Mouse (Mus musculus) CH12F3 (cell line): ENCODE measurements at regions not wholly inside any gene's neighbourhood (a gene's known extent, or its start where the extent isn't known, plus 50 kb on each side); places are given as distances from the start of the nearest gene placed in this dataset.

Source experiments
- in situ Hi-C: fragments of 300-500 bp; cut with MboI; formaldehyde crosslinking; loops from 2 replicates; pipeline ENCODE4 v1.14.3; 2020; ENCODE audit warnings: low sequenced_read_pairs

GRCm38 (mm10) chr13:99099794-99100429, 84.7 kb upstream of the Zfp366 start:
- in situ Hi-C loops = no loop called here

- in situ Hi-C loops = no loop called here
Observed at GRCm38 (mm10) chr13:99099226-99099625, 85.4 kb upstream of the Zfp366 start.

GRCm38 (mm10) chr13:99097606-99098545, 86.7 kb upstream of the Zfp366 start:
- in situ Hi-C loops = no loop called here

GRCm38 (mm10) chr13:99096837-99097236, 87.8 kb upstream of the Zfp366 start:
- in situ Hi-C loops = no loop called here

- in situ Hi-C loops = no loop called here
Observed at GRCm38 (mm10) chr13:99095006-99095405, 89.6 kb upstream of the Zfp366 start.

GRCm38 (mm10) chr13:99094221-99094620, 90.4 kb upstream of the Zfp366 start:
- in situ Hi-C loops = no loop called here

GRCm38 (mm10) chr13:99093269-99093668, 91.4 kb upstream of the Zfp366 start:
- in situ Hi-C loops = no loop called here

- in situ Hi-C loops = no loop called here
Observed at GRCm38 (mm10) chr13:99092279-99092930, 92.2 kb upstream of the Zfp366 start.

GRCm38 (mm10) chr13:99091562-99092278, 92.9 kb upstream of the Zfp366 start:
- in situ Hi-C loops = no loop called here

- in situ Hi-C loops = no loop called here
Observed at GRCm38 (mm10) chr13:99090361-99090760, 94.3 kb upstream of the Zfp366 start.

- in situ Hi-C loops = no loop called here
Observed at GRCm38 (mm10) chr13:99088285-99088684, 96.3 kb upstream of the Zfp366 start.

- in situ Hi-C loops = no loop called here
Observed at GRCm38 (mm10) chr13:99079331-99079761, 95.0 kb upstream of the 1700024P04Rik start.

- in situ Hi-C loops = no loop called here
Observed at GRCm38 (mm10) chr13:99078643-99079042, 94.3 kb upstream of the 1700024P04Rik start.

GRCm38 (mm10) chr13:99077039-99077749, 92.8 kb upstream of the 1700024P04Rik start:
- in situ Hi-C loops = no loop called here

- in situ Hi-C loops = no loop called here
Observed at GRCm38 (mm10) chr13:99075467-99075866, 91.1 kb upstream of the 1700024P04Rik start.

- in situ Hi-C loops = no loop called here
Observed at GRCm38 (mm10) chr13:99071821-99072414, 87.6 kb upstream of the 1700024P04Rik start.

- in situ Hi-C loops = no loop called here
Observed at GRCm38 (mm10) chr13:99071413-99071812, 87.0 kb upstream of the 1700024P04Rik start.

- in situ Hi-C loops = no loop called here
Observed at GRCm38 (mm10) chr13:99069767-99070166, 85.4 kb upstream of the 1700024P04Rik start.

GRCm38 (mm10) chr13:99067504-99067903, 83.1 kb upstream of the 1700024P04Rik start:
- in situ Hi-C loops = no loop called here

GRCm38 (mm10) chr13:99063431-99063830, 79.1 kb upstream of the 1700024P04Rik start:
- in situ Hi-C loops = no loop called here
